Mouse (Mus musculus) ES-E14 (cell line): ENCODE data around the gene Best1. TPM values are rescaled to one million over a fixed set of nuclear protein-coding genes. Genes with fewer than 3 reads are reported as not detected.

Source experiments
- DNase-seq: peaks from one replicate; pipeline ENCODE4 v3.0.0-alpha.2; 2013; ENCODE audit warnings: low read depth, low spot score
- H3K27ac ChIP-seq: 2 replicates; pipeline ENCODE4 v1.5.1; 2012; ENCODE audit warnings: low read depth, mild to moderate bottlenecking, low read length, moderate library complexity, mixed read lengths; ENCODE audit not compliant: poor library complexity, insufficient read depth, severe bottlenecking
- H3K36me3 ChIP-seq: 2 replicates; pipeline ENCODE4 v1.6.1; 2012; ENCODE audit warnings: mild to moderate bottlenecking, low read length, moderate library complexity, mixed read lengths; ENCODE audit not compliant: control insufficient read depth, poor library complexity, insufficient read depth, severe bottlenecking
- H3K4me1 ChIP-seq, 2 experiments: fragments of 150-350 bp in 1 of 2; sonication (generic) in 1 of 2; 2 replicates each; pipeline ENCODE4 v1.6.1; 2012; ENCODE audit warnings: low read length in 2 of 2, mild to moderate bottlenecking in 1 of 2, mixed read lengths in 1 of 2; ENCODE audit not compliant: control insufficient read depth in 2 of 2, insufficient read depth in 2 of 2, poor library complexity in 1 of 2
- H3K4me3 ChIP-seq, 2 experiments: fragments of 150-350 bp in 1 of 2; sonication (generic) in 1 of 2; 2 replicates each; pipeline ENCODE4 v1.5.1; 2012; ENCODE audit warnings: low read length in 2 of 2, low read depth in 1 of 2, mild to moderate bottlenecking in 1 of 2, mixed read lengths in 1 of 2; ENCODE audit not compliant: insufficient read depth in 1 of 2, poor library complexity in 1 of 2, severe bottlenecking in 1 of 2
- H3K9ac ChIP-seq: 2 replicates; pipeline ENCODE4 v1.6.1; 2012; ENCODE audit warnings: low read depth, mild to moderate bottlenecking, low read length, mixed read lengths; ENCODE audit not compliant: poor library complexity, insufficient read depth, severe bottlenecking
- H3K9me3 ChIP-seq: fragments of 150-350 bp; sonication (generic); 2 replicates; pipeline ENCODE4 v1.6.1; 2012; ENCODE audit warnings: low read depth, mild to moderate bottlenecking, low read length; ENCODE audit not compliant: control insufficient read depth, insufficient read depth
- CHD2 ChIP-seq: IDR thresholded peaks from 2 replicates; pipeline ENCODE4 v1.6.1; 2014; ENCODE audit warnings: mild to moderate bottlenecking, low read depth, low read length, inconsistent platforms
- HCFC1 ChIP-seq: IDR thresholded peaks from 2 replicates; pipeline ENCODE4 v1.6.1; 2012; ENCODE audit warnings: low read length, inconsistent platforms, borderline replicate concordance; ENCODE audit not compliant: insufficient read depth
- MAFK ChIP-seq: IDR thresholded peaks from 2 replicates; pipeline ENCODE4 v1.6.1; 2014; ENCODE audit warnings: mild to moderate bottlenecking, low read depth, low read length, inconsistent platforms; ENCODE audit not compliant: insufficient read depth
- ZC3H11A ChIP-seq: IDR thresholded peaks from 2 replicates; pipeline ENCODE4 v1.6.1; 2012; ENCODE audit warnings: low read depth, mild to moderate bottlenecking, inconsistent platforms, low read length, borderline replicate concordance
- ZNF384 ChIP-seq: IDR thresholded peaks from 2 replicates; pipeline ENCODE4 v1.6.1; 2012; ENCODE audit warnings: low read depth, low read length, inconsistent platforms
- in situ Hi-C, 2 experiments: fragments of 600-800 bp; cut with MboI; formaldehyde crosslinking; loops; one replicate each; pipeline ENCODE4 v1.15.1; 2025; ENCODE audit warnings: low sequenced_read_pairs in 2 of 2, inconsistent platforms in 1 of 2; ENCODE audit not compliant: unreplicated experiment in 2 of 2
- total RNA-seq: library from RNA; depleted of rRNA; stranded (reverse); fragments of 300-350 nt; gene quantifications from 2 replicates; pipeline ENCODE4 v1.2.3, GENCODE M21; 2012

The Best1 gene
- total RNA-seq, 1 experiment = 0.62 TPM

DNA sequence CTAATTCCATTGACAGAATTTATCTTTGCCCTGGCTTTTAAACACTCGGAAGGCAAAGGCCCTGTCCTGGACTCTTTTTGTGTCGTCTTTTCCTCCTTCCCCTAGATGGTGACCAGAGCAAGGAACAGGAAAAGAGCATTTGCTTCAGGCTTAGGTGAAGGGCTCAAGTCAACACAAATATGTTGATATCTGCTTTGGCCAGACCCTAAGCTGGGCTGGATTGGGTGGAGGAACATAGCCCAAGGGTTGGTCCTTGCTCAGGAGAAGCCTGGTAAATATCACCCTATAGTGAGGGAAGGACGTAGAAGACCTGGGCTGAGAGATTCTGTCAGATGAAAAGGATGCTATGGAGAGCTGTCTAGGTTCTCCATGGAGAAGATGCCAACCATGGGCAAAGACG is 14.7 kb upstream of the Best1 start:
- TF ChIP-seq ZNF384 (no peak), HCFC1 (no peak), CHD2 (no peak), MAFK (no peak), ZC3H11A (no peak)
- no peaks in the 10 kb centered on the region for H3K9me3 ChIP-seq
- H3K4me1 ChIP-seq = peaks cover 9 to 23% of the 10 kb centered on the region in 2 experiments; a peak in 3 of 4 replicates
- in situ Hi-C loops = no loop called here
- H3K9ac ChIP-seq = no peak overlapping the region
- no peak overlapping the region for H3K27ac ChIP-seq
- H3K36me3 ChIP-seq = no peaks in the 10 kb centered on the region
- no peak overlapping the region for H3K4me3 ChIP-seq
- no peak for DNase-seq

DNA sequence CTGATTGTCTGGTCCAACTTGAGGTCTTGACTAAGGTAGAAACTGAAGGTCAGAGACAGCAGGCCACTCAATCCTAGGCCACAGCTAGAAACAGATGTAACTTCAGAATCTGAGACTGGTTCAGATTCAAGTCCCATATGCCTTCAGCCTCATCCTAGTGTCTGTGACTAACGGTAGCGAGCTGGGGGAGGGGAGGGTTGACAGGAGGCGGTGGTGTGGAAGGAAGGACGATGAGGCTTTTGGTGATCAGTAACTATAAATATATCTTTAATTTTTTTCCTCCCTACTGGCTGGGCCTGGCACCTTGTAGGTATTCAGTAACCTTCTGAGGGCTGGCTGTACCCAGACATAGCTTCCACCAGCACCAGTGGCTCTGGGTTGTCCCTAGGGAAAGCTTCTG is 14.0 kb upstream of the Best1 start:
- H3K9me3 ChIP-seq = no peaks in the 10 kb centered on the region
- DNase-seq = no peak
- peaks cover 12 to 23% of the 10 kb centered on the region in 2 experiments; a peak in 3 of 4 replicates for H3K4me1 ChIP-seq
- no peak overlapping the region for H3K27ac ChIP-seq
- H3K9ac ChIP-seq = no peak overlapping the region
- H3K4me3 ChIP-seq = no peak overlapping the region
- in situ Hi-C loops = no loop called here
- TF ChIP-seq ZC3H11A (no peak), ZNF384 (no peak), CHD2 (no peak), HCFC1 (no peak), MAFK (no peak)
- no peaks in the 10 kb centered on the region for H3K36me3 ChIP-seq

DNA sequence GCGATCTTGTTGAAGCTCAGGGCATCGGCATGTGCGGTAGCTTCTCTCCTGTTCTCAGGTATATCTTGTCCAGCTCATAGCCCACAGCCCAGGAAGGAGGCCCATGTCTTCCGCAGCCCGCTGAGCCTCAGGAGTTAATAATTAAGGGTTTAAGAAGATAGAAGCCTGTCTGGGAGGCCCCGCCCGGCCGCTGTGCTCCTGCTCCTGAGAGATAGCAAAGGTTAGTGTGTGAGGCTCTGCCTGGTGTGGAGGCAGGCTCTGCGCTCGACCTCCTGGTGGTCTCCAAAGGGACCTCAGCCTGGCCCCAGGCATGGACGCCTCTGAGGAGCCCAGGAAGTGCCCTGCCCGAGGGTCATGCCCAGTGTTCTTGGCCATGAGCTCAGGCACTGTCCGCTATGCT is 13.4 kb upstream of the Best1 start:
- no peaks in the 10 kb centered on the region for H3K36me3 ChIP-seq
- H3K4me1 ChIP-seq = peaks cover 13 to 23% of the 10 kb centered on the region in 2 experiments; a peak in 3 of 4 replicates
- H3K27ac ChIP-seq = no peak overlapping the region
- no peak for TF ChIP-seq ZNF384
- H3K9ac ChIP-seq = no peak overlapping the region
- H3K9me3 ChIP-seq = no peaks in the 10 kb centered on the region
- no peak for DNase-seq
- no peak overlapping the region for H3K4me3 ChIP-seq
- in situ Hi-C loops = no loop called here

DNA sequence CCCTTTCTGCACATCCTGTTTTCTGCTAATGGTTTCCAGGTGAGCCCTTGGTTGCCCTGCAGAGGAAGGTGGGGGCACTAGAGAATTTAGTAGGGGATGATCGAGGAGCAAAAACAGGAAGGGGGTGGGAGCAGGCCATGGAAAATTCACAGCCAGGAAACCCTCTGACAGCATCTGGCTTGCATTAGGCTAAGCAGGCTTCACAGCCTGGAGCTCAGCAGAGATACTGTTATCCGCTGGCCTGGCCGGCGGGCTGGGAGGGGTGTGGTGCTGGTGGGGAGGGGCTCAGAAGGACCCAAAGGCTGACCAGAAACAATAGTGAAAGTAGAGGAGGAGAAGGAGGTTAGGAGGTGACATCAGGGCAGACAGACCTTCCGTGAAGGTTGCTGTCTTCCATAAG is 12.5 kb upstream of the Best1 start:
- DNase-seq = no peak
- TF ChIP-seq MAFK (no peak), ZNF384 (no peak), HCFC1 (no peak), CHD2 (no peak), ZC3H11A (no peak)
- H3K4me3 ChIP-seq = no peak overlapping the region
- no peak overlapping the region for H3K27ac ChIP-seq
- H3K9ac ChIP-seq = no peak overlapping the region
- H3K4me1 ChIP-seq = peaks cover 18 to 23% of the 10 kb centered on the region in 2 experiments; a peak in 3 of 4 replicates
- H3K36me3 ChIP-seq = no peaks in the 10 kb centered on the region
- no peaks in the 10 kb centered on the region for H3K9me3 ChIP-seq
- in situ Hi-C loops = no loop called here

DNA sequence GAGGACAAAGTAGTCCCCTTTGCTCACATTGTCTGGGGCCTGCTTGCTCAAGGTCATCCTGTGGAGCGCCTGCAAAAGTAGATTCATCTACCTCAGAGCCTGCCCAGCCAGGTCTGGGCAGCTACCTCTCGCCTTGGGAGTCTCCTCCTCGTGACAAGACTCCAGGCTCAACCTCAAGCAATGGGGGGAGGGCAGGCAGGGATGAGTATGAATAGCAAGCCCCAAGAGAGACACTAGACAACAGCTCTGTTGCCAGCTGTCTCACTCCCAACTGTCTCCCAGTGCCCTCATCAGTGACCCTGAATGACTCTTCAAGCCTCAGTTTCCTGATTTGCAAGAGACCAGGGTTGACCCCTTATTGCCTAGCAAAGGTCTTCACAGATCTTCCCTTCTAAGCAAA is 11.9 kb upstream of the Best1 start:
- in situ Hi-C loops = no loop called here
- TF ChIP-seq ZNF384 (no peak), ZC3H11A (no peak)
- DNase-seq = no peak
- H3K9me3 ChIP-seq = no peaks in the 10 kb centered on the region
- H3K27ac ChIP-seq = peak overlapping the region; percentile 29; the same call in 1 of the 2 replicates
- no peak overlapping the region for H3K4me3 ChIP-seq
- peaks cover 19% of the 10 kb centered on the region in 2 experiments; a peak in 3 of 4 replicates for H3K4me1 ChIP-seq
- H3K36me3 ChIP-seq = no peaks in the 10 kb centered on the region
- no peak overlapping the region for H3K9ac ChIP-seq
